Mouse (Mus musculus): ENCODE data around the gene Pnpo. TPM values are rescaled to one million over a fixed set of nuclear protein-coding genes. Genes with fewer than 3 reads are reported as not detected.

Gene Pnpo
- polyA plus RNA-seq, 1 experiment from 2014 or later = 85.7 TPM

DNA sequence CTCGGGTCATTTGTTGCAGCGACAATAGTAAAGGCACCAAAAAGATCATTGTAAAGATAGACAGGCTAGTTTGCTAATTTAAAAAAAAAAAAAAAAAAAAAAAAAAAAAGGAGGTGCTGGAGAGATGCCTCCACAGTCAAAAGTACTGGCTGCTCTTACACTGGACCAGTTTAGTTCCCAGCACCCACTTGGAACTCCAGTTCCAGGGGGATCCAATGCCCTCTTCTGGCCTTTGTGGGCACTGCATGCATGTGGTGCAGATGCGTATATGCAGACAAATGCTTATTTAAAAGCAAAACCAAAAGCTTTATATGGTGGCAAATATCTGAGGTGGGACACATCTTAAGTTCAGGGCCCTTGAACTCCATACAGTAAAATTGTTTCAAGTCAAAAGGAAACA is 7.0 kb upstream of the Pnpo start:
- 97% methylated on average over 3 of the region's 3 CpGs for WGBS
- no peak overlapping the region for H3K4me3 ChIP-seq (replicated peaks)
- H3K36me3 ChIP-seq = peaks cover 32% of the 10 kb centered on the region
- H3K27ac ChIP-seq = no peak overlapping the region
- H3K4me2 ChIP-seq = no peak overlapping the region
- H3K27me3 ChIP-seq (replicated peaks) = no peaks in the 10 kb centered on the region
- H3K9ac ChIP-seq = no peak overlapping the region
- no peaks in the 10 kb centered on the region for H3K9me3 ChIP-seq
- H3K4me1 ChIP-seq = 0 out of 2 replicates have a peak, but pooled peaks cover 6% of the 10 kb centered on the region
- no peak for ATAC-seq (ENCODE audit: insufficient read depth, low FRiP score, low read depth)

DNA sequence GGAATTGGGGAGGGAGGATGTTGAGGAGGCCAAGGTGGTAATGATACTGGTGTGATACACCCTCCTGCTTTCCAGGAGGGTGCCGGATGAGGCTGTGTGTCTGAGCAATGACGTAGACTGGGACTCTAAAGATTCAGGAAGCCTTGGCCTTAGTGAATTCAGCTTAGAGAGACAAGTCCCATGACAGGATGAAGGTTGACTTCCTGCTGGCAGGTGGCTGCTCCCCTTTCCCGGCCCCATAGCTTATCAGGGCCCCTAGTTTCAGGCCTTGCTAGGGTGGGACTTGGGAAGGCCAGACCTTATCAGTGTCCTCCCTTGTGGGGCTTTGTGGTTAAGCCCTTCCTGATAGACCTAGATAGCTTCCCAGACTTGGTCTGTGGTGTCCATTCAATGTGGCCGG is 4.1 kb upstream of the Pnpo start:
- Histone ChIP-seq H3K9ac (no peak overlapping the region), H3K4me1 (peaks cover 23% of the 10 kb centered on the region), H3K9me3 (no peaks in the 10 kb centered on the region), H3K4me2 (no peak overlapping the region), H3K27ac (peak overlapping the region; percentile 35; the same call in 1 of the 2 replicates), H3K27me3 (replicated peaks) (no peaks in the 10 kb centered on the region), H3K4me3 (replicated peaks) (no peak overlapping the region), H3K36me3 (peaks cover 10% of the 10 kb centered on the region)
- WGBS = 77% methylated on average over 4 of the region's 4 CpGs
- peak; percentile 70 for ATAC-seq (ENCODE audit: insufficient read depth, low FRiP score, low read depth)

DNA sequence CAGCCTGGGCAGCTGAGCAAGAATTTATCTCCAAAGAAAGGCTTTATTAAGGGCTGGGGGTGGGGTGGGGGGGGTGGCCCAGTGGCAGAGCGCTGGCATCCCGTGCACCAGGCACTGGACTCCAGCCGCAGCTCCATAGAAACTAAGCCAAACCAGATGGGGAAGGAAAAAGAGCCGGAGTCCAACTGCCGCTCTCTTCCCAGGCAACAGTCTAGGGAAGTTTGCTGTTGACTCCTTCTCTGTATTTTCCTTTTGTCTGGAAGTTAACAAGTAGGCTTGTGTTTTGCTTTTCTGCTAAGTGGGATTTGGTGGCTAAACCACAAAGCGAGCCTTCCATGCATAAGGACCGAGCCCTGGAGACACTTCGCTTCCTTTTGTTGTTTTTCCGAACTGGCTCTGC is 2.7 kb upstream of the Pnpo start:
- Histone ChIP-seq H3K4me3 (replicated peaks) (no peak overlapping the region), H3K27me3 (replicated peaks) (no peaks in the 10 kb centered on the region), H3K9me3 (no peaks in the 10 kb centered on the region), H3K4me2 (no peak overlapping the region), H3K27ac (no peak overlapping the region), H3K4me1 (peaks cover 27% of the 10 kb centered on the region), H3K9ac (no peak overlapping the region), H3K36me3 (peaks cover 8% of the 10 kb centered on the region; the same call in 1 of the 2 replicates)
- WGBS = 87% methylated on average over 9 of the region's 9 CpGs
- ATAC-seq (ENCODE audit: insufficient read depth, low FRiP score, low read depth) = no peak

DNA sequence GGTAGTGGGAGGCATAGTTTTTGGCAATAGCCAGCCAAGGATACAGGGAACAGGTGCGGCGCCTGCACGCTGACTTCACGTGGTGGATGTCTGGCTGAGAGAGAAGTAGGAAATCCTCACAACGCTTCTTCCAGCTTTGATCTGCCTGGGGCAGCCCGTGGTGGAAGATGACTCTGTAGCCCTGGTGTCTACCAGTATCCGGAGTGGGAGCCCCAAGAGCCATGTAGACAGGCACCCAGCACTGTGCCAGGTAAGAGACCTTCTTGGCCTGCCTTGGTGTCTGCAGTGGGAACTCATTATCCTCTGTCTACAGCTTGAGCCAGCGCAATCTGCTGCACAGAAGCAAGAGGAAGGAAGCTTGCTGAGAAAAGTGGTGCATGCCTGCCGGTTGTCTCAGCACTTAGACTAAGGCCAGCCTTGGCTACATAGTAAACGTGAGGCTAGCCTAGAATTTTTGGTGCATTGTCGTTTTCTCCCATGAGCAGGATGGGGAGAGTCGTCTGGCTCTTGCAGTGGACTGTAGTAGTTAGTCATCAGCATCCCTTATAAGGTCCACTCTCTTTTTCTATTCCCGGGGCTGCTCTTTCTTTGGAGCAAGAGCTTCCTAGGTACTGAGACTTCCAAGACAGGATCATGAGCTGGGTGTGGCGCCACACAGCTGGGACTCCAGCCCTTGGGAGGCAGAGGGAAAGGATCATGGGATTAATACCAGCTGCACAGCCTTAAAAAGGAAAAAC is 1.2 kb upstream of the Pnpo start:
- no peak for ATAC-seq (ENCODE audit: insufficient read depth, low FRiP score, low read depth)
- H3K4me3 ChIP-seq (replicated peaks) = peak overlapping the region; percentile 54
- WGBS = 69% methylated on average over 14 of the region's 14 CpGs

DNA sequence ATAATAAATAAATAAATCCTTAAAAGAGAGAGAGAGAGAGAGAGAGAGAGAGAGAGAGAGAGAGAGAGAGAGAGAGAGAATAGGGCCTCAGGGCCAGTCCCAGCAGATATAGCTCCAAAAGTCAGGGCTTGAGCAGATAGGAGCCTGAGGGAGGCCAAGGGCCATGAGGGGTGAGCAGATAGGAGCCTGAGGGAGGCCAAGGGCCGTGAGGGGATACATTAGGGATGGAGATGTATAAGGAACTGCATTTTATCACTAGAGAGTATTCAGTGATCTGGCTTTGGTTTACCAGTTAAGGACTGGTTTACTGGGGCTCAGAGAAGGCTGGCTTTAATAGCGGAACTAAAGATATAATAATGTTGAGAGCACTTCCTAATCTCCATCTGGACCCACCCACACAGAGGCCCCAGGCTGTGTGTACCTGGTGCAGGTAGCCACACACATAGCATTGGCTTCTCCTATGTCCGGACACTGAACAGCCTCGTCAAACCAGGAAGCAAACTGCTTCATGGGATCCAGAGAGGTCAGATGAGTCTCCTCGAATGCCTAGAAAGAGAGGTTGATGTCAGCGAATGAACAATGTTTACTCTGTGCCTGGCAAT is 1.7 kb downstream of the Pnpo start:
- Histone ChIP-seq H3K9me3 (no peaks in the 10 kb centered on the region), H3K9ac (no peak overlapping the region), H3K27me3 (replicated peaks) (no peaks in the 10 kb centered on the region), H3K4me1 (peaks cover 30% of the 10 kb centered on the region), H3K36me3 (no peaks in the 10 kb centered on the region), H3K27ac (peak overlapping the region; percentile 35), H3K4me3 (replicated peaks) (0 out of 2 replicates have a peak overlapping the region, but pooled peaks have one; percentile 54), H3K4me2 (0 out of 2 replicates have a peak overlapping the region, but pooled peaks have one; percentile 84)
- ATAC-seq (ENCODE audit: insufficient read depth, low FRiP score, low read depth) = peak; percentile 29; the same call in 1 of the 2 replicates
- 68% methylated on average over 6 of the region's 6 CpGs for WGBS

More for the DNA sequence above, 1.2 kb upstream of the Pnpo start:
- peak overlapping the region; percentile 84 for H3K4me2 ChIP-seq
- no peaks in the 10 kb centered on the region for H3K36me3 ChIP-seq
- H3K9ac ChIP-seq = peak overlapping the region; percentile 4; the same call in 1 of the 2 replicates
- no peaks in the 10 kb centered on the region for H3K9me3 ChIP-seq
- H3K27me3 ChIP-seq (replicated peaks) = no peaks in the 10 kb centered on the region
- H3K4me1 ChIP-seq = peaks cover 27% of the 10 kb centered on the region
- H3K27ac ChIP-seq = 0 out of 2 replicates have a peak overlapping the region, but pooled peaks have one; percentile 16

DNA sequence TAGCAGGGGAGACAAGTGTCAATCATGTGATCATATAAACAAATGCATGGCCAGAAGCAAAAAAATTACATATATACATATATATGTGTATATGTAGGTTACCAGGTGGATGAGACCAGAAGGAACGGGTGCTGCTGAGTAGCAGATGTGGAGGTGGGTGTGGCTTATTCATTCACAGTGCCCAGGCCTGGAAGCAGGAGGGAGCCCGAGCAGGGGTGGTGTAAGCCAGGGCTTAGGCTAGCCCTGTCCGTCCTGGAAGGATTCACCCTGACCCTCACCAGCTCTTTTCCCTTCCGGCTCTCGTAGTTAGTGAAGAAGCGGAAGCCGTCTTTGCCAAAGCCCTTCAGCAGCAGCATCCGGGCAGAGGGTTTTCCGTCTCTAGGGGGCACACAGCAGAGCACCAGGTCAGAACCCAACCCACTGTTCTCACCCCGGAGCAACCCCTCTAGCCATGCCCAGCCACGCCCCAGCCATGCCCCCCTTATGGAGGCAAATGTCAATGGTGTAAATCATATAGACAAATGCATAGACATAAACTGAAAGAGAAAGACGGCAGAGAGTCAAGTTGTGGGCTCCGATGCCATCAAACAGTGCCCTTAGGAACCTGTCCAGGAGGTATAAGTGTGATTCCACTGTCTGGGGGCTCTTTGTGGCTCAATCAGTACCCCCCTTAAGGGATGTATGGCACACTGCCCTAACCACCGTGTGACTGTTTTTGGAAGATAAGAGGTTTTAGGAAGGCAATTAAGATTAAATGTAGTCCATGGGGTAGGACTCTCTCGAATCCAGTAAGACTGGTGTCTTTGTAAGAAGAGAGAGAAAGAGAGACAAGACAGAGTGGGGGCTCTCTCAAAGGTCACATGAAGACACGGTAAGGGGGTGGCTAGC is 3.0 kb downstream of the Pnpo start:
- ATAC-seq (ENCODE audit: insufficient read depth, low FRiP score, low read depth) = no peak
- WGBS = 69% methylated on average over 16 of the region's 16 CpGs
- H3K4me2 ChIP-seq = no peak overlapping the region
- H3K27ac ChIP-seq = no peak overlapping the region
- H3K27me3 ChIP-seq (replicated peaks) = no peaks in the 10 kb centered on the region
- no peak overlapping the region for H3K4me3 ChIP-seq (replicated peaks)
- peaks cover 24% of the 10 kb centered on the region for H3K4me1 ChIP-seq
- no peak overlapping the region for H3K9ac ChIP-seq
- no peaks in the 10 kb centered on the region for H3K9me3 ChIP-seq
- no peaks in the 10 kb centered on the region for H3K36me3 ChIP-seq

DNA sequence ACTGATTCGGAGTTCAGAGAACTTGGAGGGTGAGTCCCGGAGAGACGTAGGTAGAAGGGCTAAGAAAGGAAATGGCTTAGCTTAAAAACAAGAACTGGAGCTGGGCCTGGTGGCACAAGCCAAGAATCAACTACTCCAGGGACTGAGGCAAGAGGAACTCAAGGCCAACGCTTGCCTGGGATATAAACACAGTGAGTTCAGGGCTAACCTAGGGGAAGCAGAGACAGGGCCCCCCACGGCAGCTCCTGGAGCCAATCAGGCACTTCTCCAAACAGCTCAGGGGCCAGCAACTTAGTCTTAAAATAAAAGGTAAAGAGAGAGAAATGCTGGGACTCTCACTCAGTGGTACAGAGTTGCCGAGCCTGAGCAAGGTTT is 5.4 kb downstream of the Pnpo start:
- no peak overlapping the region for H3K9ac ChIP-seq
- H3K36me3 ChIP-seq = no peaks in the 10 kb centered on the region
- no peak for ATAC-seq (ENCODE audit: insufficient read depth, low FRiP score, low read depth)
- H3K9me3 ChIP-seq = no peaks in the 10 kb centered on the region
- peak overlapping the region; percentile 79 for H3K27ac ChIP-seq
- H3K27me3 ChIP-seq (replicated peaks) = no peaks in the 10 kb centered on the region
- H3K4me2 ChIP-seq = no peak overlapping the region
- 68% methylated on average over 6 of the region's 6 CpGs for WGBS
- H3K4me3 ChIP-seq (replicated peaks) = no peak overlapping the region
- peaks cover 15% of the 10 kb centered on the region for H3K4me1 ChIP-seq

DNA sequence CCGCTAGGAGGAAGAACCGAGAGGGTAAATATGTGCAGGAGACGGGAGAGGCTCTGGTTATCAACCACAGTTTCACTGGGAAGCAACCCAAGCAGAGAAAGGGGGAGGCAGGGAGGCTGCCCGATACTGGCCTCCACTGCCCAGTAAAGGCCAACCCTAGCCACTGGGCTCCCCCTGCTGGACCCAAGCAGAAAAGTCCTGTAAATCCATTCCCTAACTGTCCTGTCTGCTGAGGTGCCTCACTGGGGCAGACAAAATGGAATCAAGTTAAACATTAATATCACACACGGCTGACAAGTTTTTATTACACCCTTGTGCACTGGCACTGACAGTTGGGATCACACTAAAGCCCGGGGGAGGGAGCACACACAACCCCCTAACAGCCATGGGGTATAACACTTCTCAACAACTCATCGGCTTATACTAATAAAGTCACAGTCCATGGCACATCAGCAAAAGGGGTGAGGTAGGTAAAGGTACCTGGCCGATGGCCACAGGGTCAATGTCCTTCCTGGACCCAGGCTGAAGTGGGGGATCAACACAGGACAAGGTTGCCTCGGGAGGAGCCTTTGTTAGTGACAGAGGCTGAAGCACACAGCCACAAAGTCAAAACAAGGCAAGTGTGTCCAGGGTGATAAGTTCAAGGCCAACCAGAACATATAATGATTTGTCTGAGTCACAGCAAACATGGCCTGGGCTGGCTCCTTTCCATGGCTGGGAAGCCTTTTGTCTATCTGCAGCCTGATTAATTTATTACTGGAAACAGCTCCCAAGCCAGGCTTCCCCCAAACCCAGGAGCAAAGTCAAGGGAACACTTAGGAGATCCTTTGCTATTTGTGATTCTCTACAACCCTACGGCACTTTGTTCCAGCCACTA is 6.0 kb downstream of the Pnpo start:
- H3K4me2 ChIP-seq = no peak overlapping the region
- no peaks in the 10 kb centered on the region for H3K27me3 ChIP-seq (replicated peaks)
- peak overlapping the region; percentile 79 for H3K27ac ChIP-seq
- 44% methylated on average over 10 of the region's 10 CpGs for WGBS
- H3K9me3 ChIP-seq = no peaks in the 10 kb centered on the region
- peak; percentile 52 for ATAC-seq (ENCODE audit: insufficient read depth, low FRiP score, low read depth)
- H3K36me3 ChIP-seq = no peaks in the 10 kb centered on the region
- no peak overlapping the region for H3K4me3 ChIP-seq (replicated peaks)
- peaks cover 11% of the 10 kb centered on the region for H3K4me1 ChIP-seq
- no peak overlapping the region for H3K9ac ChIP-seq

DNA sequence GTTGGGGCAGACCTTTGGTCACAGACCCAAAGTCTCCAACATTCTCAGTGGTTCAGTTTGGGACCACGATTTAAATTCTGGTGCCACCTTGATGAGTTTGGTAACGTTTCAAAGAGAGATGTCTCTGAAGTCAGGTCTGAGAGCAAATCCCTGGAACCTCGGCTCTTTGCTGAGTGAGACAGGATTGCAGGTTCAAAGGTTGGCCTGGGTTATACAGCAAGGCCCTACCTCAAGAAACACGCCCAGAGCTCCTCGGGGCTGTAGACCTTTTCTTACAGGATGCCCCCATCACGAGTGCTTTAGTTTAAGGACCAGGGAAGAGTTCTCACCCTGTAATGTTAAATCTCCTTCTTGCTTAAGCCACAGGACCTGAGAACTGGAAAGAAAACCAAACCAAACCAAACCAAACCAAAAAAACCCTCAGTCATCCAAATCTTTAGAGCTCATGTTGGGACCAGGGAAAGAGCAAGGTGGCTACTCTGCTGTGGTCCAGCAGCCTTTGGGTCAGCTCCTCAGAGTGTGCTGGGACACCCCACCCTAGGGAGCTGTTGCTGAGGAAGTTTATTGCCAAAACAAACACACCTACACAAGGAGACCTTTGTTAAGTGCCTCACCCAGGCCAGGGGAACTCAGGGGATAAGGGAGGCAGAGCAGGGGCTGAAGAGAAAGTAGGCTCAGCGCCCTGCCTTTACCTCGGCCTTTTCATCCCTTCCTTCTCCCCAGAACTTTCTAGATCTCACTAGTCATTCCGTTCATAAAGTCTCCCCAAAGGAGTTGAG is 7.7 kb downstream of the Pnpo start:
- Histone ChIP-seq H3K9me3 (no peaks in the 10 kb centered on the region), H3K4me3 (replicated peaks) (no peak overlapping the region), H3K4me2 (no peak overlapping the region), H3K27me3 (replicated peaks) (no peaks in the 10 kb centered on the region), H3K9ac (no peak overlapping the region), H3K4me1 (peaks cover 12% of the 10 kb centered on the region), H3K36me3 (no peaks in the 10 kb centered on the region), H3K27ac (peak overlapping the region; percentile 70)
- 73% methylated on average over 9 of the region's 9 CpGs for WGBS
- no peak; the same call in 1 of the 2 replicates for ATAC-seq (ENCODE audit: insufficient read depth, low FRiP score, low read depth)

DNA sequence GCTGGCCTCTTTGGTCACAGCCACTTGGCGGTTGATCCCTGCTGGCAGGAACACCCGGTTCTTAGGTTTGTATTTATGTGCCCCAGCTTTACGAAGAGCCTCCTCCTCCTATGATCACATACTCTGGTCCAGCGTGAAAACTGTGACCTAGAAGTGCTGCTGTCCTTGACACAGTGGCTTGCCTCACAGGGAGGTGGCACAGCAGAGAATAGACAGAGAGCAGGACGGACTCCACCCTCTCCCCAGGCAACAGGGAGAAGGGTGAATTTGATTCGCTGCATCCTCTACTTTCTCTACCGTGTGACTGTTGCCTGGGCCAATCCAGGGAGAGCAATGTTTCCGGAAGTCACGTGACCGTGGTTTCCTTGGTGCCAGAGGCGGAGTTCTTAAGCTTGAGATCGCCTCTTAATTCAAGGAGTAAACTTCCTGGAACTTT is 8.8 kb downstream of the Pnpo start:
- Histone ChIP-seq H3K36me3 (no peaks in the 10 kb centered on the region), H3K9ac (no peak overlapping the region), H3K9me3 (no peaks in the 10 kb centered on the region), H3K4me3 (replicated peaks) (peak overlapping the region; percentile 1; the same call in 1 of the 2 replicates), H3K4me2 (peak overlapping the region; percentile 39), H3K4me1 (peaks cover 12% of the 10 kb centered on the region), H3K27ac (peak overlapping the region; percentile 60), H3K27me3 (replicated peaks) (no peaks in the 10 kb centered on the region)
- WGBS = 19% methylated on average over 12 of the region's 12 CpGs
- peak; percentile 86 for ATAC-seq (ENCODE audit: insufficient read depth, low FRiP score, low read depth)
